Mouse (Mus musculus) MEL (cell line): Measurements from ENCODE around the gene Ikzf1. TPM values are rescaled to one million over a fixed set of nuclear protein-coding genes. Genes with fewer than 3 reads are reported as not detected.
A peak's percentile ranks its signal among the peaks of the same experiment; 100 is the strongest.

Source experiments
- DNase-seq: peaks from one replicate; pipeline ENCODE4 v3.0.0; 2011; ENCODE audit warnings: low read depth, low spot score
- H3K27ac ChIP-seq: 2 replicates; pipeline ENCODE4 v1.5.1; 2012; ENCODE audit warnings: low read depth, mild to moderate bottlenecking, control low read depth, low read length, moderate library complexity; ENCODE audit not compliant: control insufficient read depth
- H3K27me3 ChIP-seq, 2 experiments: fragments of 150-350 bp in 1 of 2; sonication (generic) in 1 of 2; 2 replicates each; pipeline ENCODE4 v1.6.1; 2012; ENCODE audit warnings: low read length in 2 of 2, mild to moderate bottlenecking in 2 of 2, improper control_type of control experiment in 1 of 2, moderate library complexity in 1 of 2; ENCODE audit not compliant: insufficient read depth in 2 of 2, control insufficient read depth in 1 of 2
- H3K36me3 ChIP-seq, 2 experiments: 2 replicates each; pipeline ENCODE4 v1.6.1; 2012 to 2014; ENCODE audit warnings: low read length in 2 of 2, improper control_type of control experiment in 1 of 2, inconsistent platforms in 1 of 2, mild to moderate bottlenecking in 1 of 2; ENCODE audit not compliant: insufficient read depth in 2 of 2, control insufficient read depth in 1 of 2
- H3K4me1 ChIP-seq, 2 experiments: fragments of 150-350 bp in 1 of 2; sonication (generic) in 1 of 2; 2 replicates each; pipeline ENCODE4 v1.6.1; 2012; ENCODE audit warnings: low read length in 2 of 2, improper control_type of control experiment in 1 of 2, mild to moderate bottlenecking in 1 of 2; ENCODE audit not compliant: insufficient read depth in 2 of 2, control insufficient read depth in 1 of 2
- H3K4me3 ChIP-seq, 2 experiments: fragments of 150-350 bp in 1 of 2; sonication (generic) in 1 of 2; 2 replicates each; pipeline ENCODE4 v1.5.1; 2012; ENCODE audit warnings: low read depth in 2 of 2, low read length in 2 of 2, mild to moderate bottlenecking in 2 of 2, moderate library complexity in 2 of 2, control low read depth in 1 of 2, improper control_type of control experiment in 1 of 2; ENCODE audit not compliant: control insufficient read depth in 1 of 2, insufficient read depth in 1 of 2
- H3K79me2 ChIP-seq: 2 replicates; pipeline ENCODE4 v1.6.1; 2012; ENCODE audit warnings: mild to moderate bottlenecking, low read length, moderate library complexity; ENCODE audit not compliant: control insufficient read depth, poor library complexity, insufficient read depth
- H3K9ac ChIP-seq: 2 replicates; pipeline ENCODE4 v1.6.1; 2012; ENCODE audit warnings: low read depth, mild to moderate bottlenecking, control low read depth, low read length, moderate library complexity; ENCODE audit not compliant: control insufficient read depth, poor library complexity, severe bottlenecking
- H3K9me3 ChIP-seq: fragments of 150-350 bp; sonication (generic); replicated peaks from 2 replicates; pipeline ENCODE4 v1.6.1; 2012; ENCODE audit warnings: mild to moderate bottlenecking, low read length, improper control_type of control experiment, moderate library complexity; ENCODE audit not compliant: insufficient read depth
- BHLHE40 ChIP-seq: IDR thresholded peaks from 2 replicates; pipeline ENCODE4 v1.6.1; 2012; ENCODE audit warnings: low read depth, mild to moderate bottlenecking, inconsistent platforms, low read length, improper control_type of control experiment, borderline replicate concordance
- CHD2 ChIP-seq: IDR thresholded peaks from 2 replicates; pipeline ENCODE4 v1.6.1; 2011; ENCODE audit warnings: low read length, improper control_type of control experiment
- CTCF ChIP-seq, 3 experiments: IDR thresholded peaks in 2 of 3; conservative IDR thresholded peaks in 1 of 3; 2 replicates each; pipeline ENCODE4 v1.5.1; 2011 to 2012; ENCODE audit warnings: low read length in 3 of 3, low read depth in 2 of 3, mild to moderate bottlenecking in 2 of 3, improper control_type of control experiment in 1 of 3, inconsistent platforms in 1 of 3, mixed read lengths in 1 of 3, moderate library complexity in 1 of 3; ENCODE audit not compliant: control insufficient read depth in 1 of 3, insufficient read depth in 1 of 3, poor library complexity in 1 of 3, severe bottlenecking in 1 of 3
- EP300 ChIP-seq, 2 experiments: IDR thresholded peaks; 2 replicates each; pipeline ENCODE4 v1.6.1; 2011; ENCODE audit warnings: improper control_type of control experiment in 2 of 2, low read length in 2 of 2, low read depth in 1 of 2, mild to moderate bottlenecking in 1 of 2
- ETS1 ChIP-seq: IDR thresholded peaks from 2 replicates; pipeline ENCODE4 v1.6.1; 2012; ENCODE audit warnings: low read depth, mild to moderate bottlenecking, inconsistent platforms, low read length, improper control_type of control experiment, moderate library complexity
- GABPA ChIP-seq: IDR thresholded peaks from 2 replicates; pipeline ENCODE4 v1.6.1; 2012; ENCODE audit warnings: low read depth, mild to moderate bottlenecking, inconsistent platforms, low read length, improper control_type of control experiment, moderate library complexity
- GATA1 ChIP-seq: IDR thresholded peaks from 2 replicates; pipeline ENCODE4 v1.6.1; 2011; ENCODE audit warnings: low read depth, low read length, improper control_type of control experiment
- HCFC1 ChIP-seq: IDR thresholded peaks from 2 replicates; pipeline ENCODE4 v1.6.1; 2012; ENCODE audit warnings: low read depth, mild to moderate bottlenecking, inconsistent platforms, low read length, improper control_type of control experiment, moderate library complexity
- MAFK ChIP-seq: IDR thresholded peaks from 2 replicates; pipeline ENCODE4 v1.6.1; 2011; ENCODE audit warnings: low read depth, mild to moderate bottlenecking, low read length, improper control_type of control experiment, borderline replicate concordance
- MXI1 ChIP-seq: IDR thresholded peaks from 2 replicates; pipeline ENCODE4 v1.6.1; 2011; ENCODE audit warnings: mild to moderate bottlenecking, low read depth, low read length, improper control_type of control experiment
- MYB ChIP-seq: IDR thresholded peaks from 2 replicates; pipeline ENCODE4 v1.6.1; 2011; ENCODE audit warnings: mild to moderate bottlenecking, low read depth, low read length, improper control_type of control experiment
- MYC ChIP-seq: IDR thresholded peaks from 2 replicates; pipeline ENCODE4 v1.6.1; 2011; ENCODE audit warnings: low read depth, mild to moderate bottlenecking, low read length, improper control_type of control experiment, moderate library complexity
- POLR2A ChIP-seq, 2 experiments: IDR thresholded peaks; 2 replicates each; pipeline ENCODE4 v1.6.1; 2011 to 2012; ENCODE audit warnings: low read length in 2 of 2, mild to moderate bottlenecking in 2 of 2, control low read depth in 1 of 2, improper control_type of control experiment in 1 of 2, low read depth in 1 of 2, moderate library complexity in 1 of 2; ENCODE audit not compliant: control insufficient read depth in 1 of 2, insufficient read depth in 1 of 2, poor library complexity in 1 of 2
- SIN3A ChIP-seq: IDR thresholded peaks from 2 replicates; pipeline ENCODE4 v1.6.1; 2012; ENCODE audit warnings: low read length, improper control_type of control experiment, inconsistent platforms
- SMC3 ChIP-seq: IDR thresholded peaks from 2 replicates; pipeline ENCODE4 v1.6.1; 2011; ENCODE audit warnings: low read depth, low read length, improper control_type of control experiment
- TAL1 ChIP-seq: IDR thresholded peaks from 2 replicates; pipeline ENCODE4 v1.6.1; 2012; ENCODE audit warnings: mild to moderate bottlenecking, inconsistent platforms, low read length, moderate library complexity, mixed read lengths
- TBP ChIP-seq: IDR thresholded peaks from 2 replicates; pipeline ENCODE4 v1.8.0; 2011; ENCODE audit warnings: low read depth, low read length, improper control_type of control experiment
- TCF12 ChIP-seq: IDR thresholded peaks from 2 replicates; pipeline ENCODE4 v1.6.1; 2014; ENCODE audit warnings: low read depth, mild to moderate bottlenecking, inconsistent platforms, low read length, improper control_type of control experiment, moderate library complexity
- USF2 ChIP-seq, 2 experiments: IDR thresholded peaks; 2 replicates each; pipeline ENCODE4 v1.6.1; 2011 to 2012; ENCODE audit warnings: improper control_type of control experiment in 2 of 2, low read length in 2 of 2, borderline replicate concordance in 1 of 2, inconsistent platforms in 1 of 2, low read depth in 1 of 2, mild to moderate bottlenecking in 1 of 2; ENCODE audit not compliant: insufficient read depth in 1 of 2
- polyA plus RNA-seq, 2 experiments: library from polyadenylated mRNA; stranded (reverse) in 1 of 2; unstranded in 1 of 2; fragments of >175 nt in 1 of 2; fragments of >200 nt in 1 of 2; gene quantifications; 2 replicates each; pipeline versions ENCODE4 v1.2.1 to v1.2.4; 2012; ENCODE audit warnings: low replicate concordance in 2 of 2, low read depth in 1 of 2; ENCODE audit not compliant: insufficient read length in 2 of 2, insufficient read depth in 1 of 2, missing spikeins in 1 of 2
- total RNA-seq: library from RNA; depleted of rRNA; stranded (reverse); fragments of 300-350 nt; gene quantifications from 2 replicates; pipeline ENCODE4 v1.2.3, GENCODE M21; 2012

The Ikzf1 gene
- total and polyA plus RNA-seq, 3 experiments = 28.0 to 128 (median 90.6) TPM

GRCm38 (mm10) chr11:11732972-11733770 is 48.4 kb downstream of the Ikzf1 start:
- peak; percentile 71 for DNase-seq
- H3K27me3 ChIP-seq = no peaks in the 10 kb centered on the region
- peaks cover 62 to 74% of the 10 kb centered on the region in 2 experiments for H3K4me1 ChIP-seq
- peak overlapping the region; percentile 86 for H3K27ac ChIP-seq
- TF ChIP-seq GATA1 (peak; percentile 87), POLR2A (IDR thresholded peaks at IDR 0.05; ENCODE audit: control insufficient read depth in 1 of 2, insufficient read depth in 1 of 2, low read depth in 1 of 2, low read length in 2 of 2, poor library complexity in 1 of 2) (peak in 1 of 2 experiments; percentile 39; a peak in 1 of 4 replicates), GABPA (peak; percentile 91), HCFC1 (no peak), SIN3A (peak; percentile 72), BHLHE40 (no peak), USF2 (IDR thresholded peaks at IDR 0.05; ENCODE audit: borderline replicate concordance in 1 of 2, insufficient read depth in 1 of 2, low read depth in 1 of 2, low read length in 2 of 2) (0 out of 4 replicates have a peak, but pooled peaks of 1 of the 2 experiments have one; percentile 1), MYB (peak; percentile 83), ETS1 (peak; percentile 73), CHD2 (no peak), TCF12 (peak; percentile 92), CTCF (IDR thresholded peaks at IDR 0.05 in 2 of 3, conservative IDR thresholded peaks at IDR 0.05 in 1 of 3; ENCODE audit: control insufficient read depth in 1 of 3, insufficient read depth in 1 of 3, low read depth in 2 of 3, low read length in 3 of 3, poor library complexity in 1 of 3, severe bottlenecking in 1 of 3) (no peak), SMC3 (0 out of 2 replicates have a peak, but pooled peaks have one; percentile 1), TAL1 (peak; percentile 76), TBP (0 out of 2 replicates have a peak, but pooled peaks have one; percentile 39), MAFK (peak; percentile 70; the same call in 1 of the 2 replicates), MYC (0 out of 2 replicates have a peak, but pooled peaks have one; percentile 19), EP300 (IDR thresholded peaks at IDR 0.05; ENCODE audit: low read depth in 1 of 2, low read length in 2 of 2) (peak; percentile 82 to 96), MXI1 (0 out of 2 replicates have a peak, but pooled peaks have one; percentile 9)
- H3K79me2 ChIP-seq = peaks cover 26% of the 10 kb centered on the region; the same call in 1 of the 2 replicates
- no peaks in the 10 kb centered on the region for H3K9me3 ChIP-seq
- H3K36me3 ChIP-seq = peaks cover 27 to 94% of the 10 kb centered on the region in 2 experiments
- no peak overlapping the region for H3K4me3 ChIP-seq
- H3K9ac ChIP-seq = no peak overlapping the region
